Mouse (Mus musculus): ENCODE measurements around the gene Padi2. TPM values are rescaled to one million over a fixed set of nuclear protein-coding genes. Genes with fewer than 3 reads are reported as not detected.

Padi2 gene
- total RNA-seq, 2 experiments from 2014 or later, result 101 to 150 TPM

DNA sequence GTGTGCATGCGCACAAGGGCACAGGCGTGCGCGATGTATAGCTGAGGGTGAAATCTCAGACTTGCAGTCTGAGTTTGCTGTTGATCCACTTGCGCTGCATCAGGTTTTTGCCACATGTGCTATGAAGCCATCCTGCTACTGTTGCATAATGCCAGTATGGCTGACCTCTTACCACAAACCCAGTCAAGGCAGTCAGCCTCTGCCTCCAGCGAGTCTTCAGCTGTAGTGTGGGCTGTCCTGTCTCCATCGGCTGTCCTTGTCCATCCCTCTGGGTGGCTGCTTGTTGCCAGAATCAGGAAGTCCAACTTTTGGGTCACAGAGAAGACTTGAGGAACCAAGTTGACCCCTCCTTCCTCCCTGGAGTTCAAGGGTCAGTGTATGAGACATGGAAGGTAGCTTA lies 69.2 kb downstream of the Padi2 start:
- intact Hi-C loops (cut with DNase I; ENCODE audit: low total_unique reads), result no loop called here

DNA sequence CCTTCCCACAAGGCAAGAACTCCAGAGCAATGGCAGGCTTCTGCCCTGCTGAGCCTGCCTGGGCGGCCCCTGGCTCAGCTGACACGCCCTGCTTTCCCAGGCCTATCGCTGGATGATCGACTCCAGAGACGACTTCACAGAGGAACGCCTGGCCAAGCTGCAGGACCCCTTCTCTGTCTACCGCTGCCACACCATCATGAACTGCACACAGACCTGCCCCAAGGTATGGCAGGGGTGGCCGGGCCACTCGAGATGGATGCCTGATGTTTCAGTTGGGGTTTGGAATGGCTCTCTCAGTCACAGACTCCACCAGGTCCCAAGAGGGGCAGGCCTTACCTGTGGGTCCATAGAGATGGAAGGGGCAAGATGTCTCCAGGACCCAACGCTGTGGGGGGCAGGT lies 71.1 kb downstream of the Padi2 start:
- DNase-seq, result no peak
- intact Hi-C loops (cut with DNase I; ENCODE audit: low total_unique reads), result no loop called here

More for the DNA sequence above, 69.2 kb downstream of the Padi2 start:
- DNase-seq, result no peak

DNA sequence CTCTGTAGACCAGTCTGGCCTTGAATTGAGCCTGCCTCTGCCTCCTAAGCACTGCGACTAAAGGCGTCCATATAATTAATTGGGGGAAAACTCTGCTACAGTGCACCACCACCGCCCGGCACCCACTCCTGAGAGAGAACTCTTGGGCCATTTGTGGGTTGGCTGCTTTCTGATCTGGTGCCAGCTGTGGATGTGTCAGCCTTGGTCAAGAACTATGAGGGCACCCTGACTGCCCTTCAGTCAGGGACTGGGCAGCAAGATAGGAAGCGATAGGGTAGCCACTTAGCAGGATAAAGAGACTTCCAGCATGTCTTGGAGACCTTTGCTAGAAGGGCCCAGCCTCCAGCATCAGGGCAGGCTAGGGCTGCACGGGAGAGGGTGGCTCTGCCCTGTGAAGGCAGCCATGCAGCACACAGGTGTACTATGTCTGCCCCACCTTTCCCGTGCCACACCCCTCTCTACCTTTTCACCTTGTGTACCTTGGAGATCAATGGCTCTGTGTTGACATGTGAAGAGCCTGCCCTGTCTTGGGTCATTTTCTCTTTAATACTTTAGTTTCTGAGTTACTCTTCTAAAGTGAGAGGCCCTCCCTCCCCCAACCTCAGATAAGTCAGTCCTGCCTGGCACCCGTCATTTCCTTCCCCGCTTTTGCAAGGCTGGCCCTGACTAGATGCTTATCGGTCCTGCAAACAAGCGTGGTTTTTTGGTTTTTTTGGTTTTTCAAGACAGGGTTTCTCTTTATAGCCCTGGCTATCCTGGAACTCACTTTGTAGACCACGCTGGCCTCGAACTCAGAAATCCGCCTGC lies 71.9 kb downstream of the Padi2 start:
- intact Hi-C loops (cut with DNase I; ENCODE audit: low total_unique reads), result no loop called here
- no peak for DNase-seq

DNA sequence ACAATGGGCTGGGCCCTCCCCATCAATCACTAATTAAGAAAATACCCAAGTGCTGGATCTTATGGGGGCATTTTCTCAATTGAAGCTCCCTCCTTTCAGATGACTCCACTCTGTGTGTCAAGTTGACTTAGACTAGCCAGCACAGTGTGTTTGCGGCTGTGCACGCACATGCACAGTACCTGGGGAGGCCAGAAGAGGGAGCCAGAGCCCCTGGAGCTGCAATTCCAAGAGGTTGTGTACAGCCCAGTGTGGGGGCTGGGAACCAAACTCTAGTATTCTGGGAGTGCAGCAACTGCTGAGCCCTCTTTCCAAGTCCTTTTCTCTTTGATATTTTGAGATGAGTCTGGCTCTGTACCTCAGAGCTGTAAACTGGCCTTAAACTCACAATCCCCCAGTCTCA lies 75.5 kb downstream of the Padi2 start:
- no peak for DNase-seq
- intact Hi-C loops (cut with DNase I; ENCODE audit: low total_unique reads), result no loop called here

DNA sequence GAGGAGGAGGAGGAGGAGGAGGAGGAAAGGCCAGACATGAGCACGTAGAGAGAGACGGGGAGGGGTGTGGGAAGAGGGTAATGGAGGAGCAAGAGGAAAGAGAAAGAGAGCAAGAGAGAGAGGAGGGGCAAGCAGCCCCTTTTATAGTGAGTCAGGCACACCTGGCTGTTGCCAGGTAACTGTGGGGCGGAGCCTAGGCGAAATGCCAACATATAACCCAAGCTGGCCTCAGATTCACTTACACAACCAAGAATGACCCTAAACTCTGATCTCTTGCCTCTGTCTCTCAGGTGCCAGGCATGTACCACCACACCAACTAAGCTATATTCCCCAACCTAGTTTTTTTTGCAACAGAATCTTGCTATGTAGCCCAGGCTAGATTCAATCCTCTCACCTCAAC lies 76.7 kb downstream of the Padi2 start:
- DNase-seq, result no peak
- intact Hi-C loops (cut with DNase I; ENCODE audit: low total_unique reads), result no loop called here

DNA sequence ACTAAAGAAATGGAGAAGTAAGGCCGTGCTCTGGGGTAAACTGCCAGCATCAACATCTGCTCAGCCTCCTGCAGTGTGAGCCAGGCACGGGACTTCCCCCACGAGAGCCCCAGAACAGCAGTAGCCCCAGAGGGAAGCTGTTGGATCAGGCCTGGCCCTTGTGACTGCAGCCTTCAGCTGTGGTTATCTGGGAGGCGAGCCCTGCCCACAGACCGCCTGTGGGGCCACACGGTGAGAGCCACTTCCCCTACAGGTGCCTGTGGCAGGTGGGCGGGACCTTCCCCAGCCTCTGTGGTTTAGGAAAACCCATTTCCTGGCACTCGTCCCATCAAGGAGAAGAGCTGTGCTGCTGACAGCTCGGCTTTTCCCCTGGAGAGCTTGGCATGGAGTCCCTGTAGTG lies 77.3 kb downstream of the Padi2 start:
- peak; percentile 65 for DNase-seq
- intact Hi-C loops (cut with DNase I; ENCODE audit: low total_unique reads), result no loop called here

DNA sequence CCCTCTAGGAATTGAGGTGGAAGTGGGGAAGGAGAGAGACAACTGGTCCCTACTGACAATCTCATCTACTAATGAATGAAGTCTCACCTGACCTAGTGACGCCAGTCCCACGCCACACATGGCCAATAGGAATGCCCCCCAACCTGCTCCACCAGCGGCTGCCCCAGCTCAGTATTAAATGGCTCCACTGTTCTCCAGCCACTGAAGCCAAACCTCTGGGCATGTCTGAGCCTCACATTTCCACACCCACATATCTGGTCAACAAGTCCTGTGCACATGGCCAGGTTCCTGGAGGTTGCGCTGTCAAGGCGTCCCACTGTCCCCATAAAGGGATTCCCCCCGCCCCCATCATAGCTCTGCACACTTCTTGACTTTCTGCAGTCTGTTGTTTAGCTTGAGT lies 78.4 kb downstream of the Padi2 start:
- no peak for DNase-seq
- intact Hi-C loops (cut with DNase I; ENCODE audit: low total_unique reads), result no loop called here

DNA sequence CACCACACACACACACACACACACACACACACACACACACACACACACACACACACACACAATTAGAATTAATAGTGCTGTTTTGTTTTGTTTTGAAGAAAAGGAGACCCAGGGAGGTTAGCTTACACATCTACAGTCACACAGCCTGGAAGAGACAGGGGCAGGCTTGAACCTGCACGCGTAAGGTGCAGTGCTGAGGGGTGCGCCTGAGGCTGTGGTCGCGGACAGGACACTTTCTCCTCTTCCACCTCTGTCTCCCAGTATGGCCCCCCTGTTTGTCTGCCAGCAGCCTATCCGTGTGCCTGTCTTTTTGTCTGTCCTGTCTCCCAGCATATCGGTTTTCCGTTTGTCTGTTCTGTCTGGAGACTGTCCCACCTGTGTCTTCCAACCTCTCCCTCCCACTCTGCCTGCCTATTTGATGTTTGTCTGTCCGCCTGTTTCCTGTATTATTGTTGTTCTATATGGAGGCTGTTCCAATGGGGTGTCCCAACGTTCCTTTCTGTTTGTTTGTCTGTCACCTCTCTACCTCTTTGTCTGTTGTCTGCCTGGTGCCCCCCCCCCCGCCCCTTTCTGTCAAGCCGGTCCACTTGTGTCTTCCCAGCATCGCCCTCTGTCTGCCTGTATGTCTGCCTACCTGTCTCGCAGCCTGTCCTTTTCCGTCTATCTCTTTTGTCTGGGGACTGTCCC lies 80.0 kb downstream of the Padi2 start:
- intact Hi-C loops (cut with DNase I; ENCODE audit: low total_unique reads), result no loop called here
- DNase-seq, result no peak

DNA sequence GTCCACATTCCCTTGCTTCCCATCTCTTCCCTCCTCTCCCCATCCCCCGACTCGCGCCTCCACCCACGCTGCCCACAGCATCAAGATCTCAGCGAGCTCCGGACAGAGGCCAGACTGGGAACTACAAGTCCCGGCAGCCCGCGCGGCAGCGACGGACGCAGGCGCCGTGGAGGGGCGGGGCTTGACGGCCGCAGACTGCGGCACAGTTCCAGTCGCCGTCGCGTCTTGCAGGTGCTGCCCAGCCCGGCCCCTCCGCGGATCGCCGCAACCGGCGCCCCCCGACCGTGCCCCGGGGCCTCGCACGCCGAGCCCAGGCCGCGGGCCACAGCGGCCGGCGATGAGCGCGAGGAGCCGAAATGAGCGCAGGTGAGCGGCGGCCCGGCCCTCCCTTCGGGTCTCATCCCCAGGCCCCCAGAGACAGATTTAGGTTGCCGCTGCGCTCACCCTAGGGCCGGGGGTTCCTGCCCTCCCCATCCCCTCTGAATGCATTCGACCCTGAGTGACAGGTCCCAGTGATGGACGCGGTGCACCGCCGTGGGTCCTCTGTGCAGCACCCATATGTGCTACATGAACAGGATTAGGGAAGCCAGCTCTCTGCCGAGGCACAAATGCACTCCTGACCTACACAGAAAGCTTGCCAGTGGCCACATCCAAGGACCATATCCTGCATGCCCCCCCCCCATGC lies 80.7 kb downstream of the Padi2 start, which contains the start of gene Atp13a2:
Gene Atp13a2, plus strand, starts transcription at position 163 of the 685 bp plus-strand sequence.
- intact Hi-C loops (cut with DNase I; ENCODE audit: low total_unique reads), result no loop called here
- DNase-seq, result peak; percentile 92

DNA sequence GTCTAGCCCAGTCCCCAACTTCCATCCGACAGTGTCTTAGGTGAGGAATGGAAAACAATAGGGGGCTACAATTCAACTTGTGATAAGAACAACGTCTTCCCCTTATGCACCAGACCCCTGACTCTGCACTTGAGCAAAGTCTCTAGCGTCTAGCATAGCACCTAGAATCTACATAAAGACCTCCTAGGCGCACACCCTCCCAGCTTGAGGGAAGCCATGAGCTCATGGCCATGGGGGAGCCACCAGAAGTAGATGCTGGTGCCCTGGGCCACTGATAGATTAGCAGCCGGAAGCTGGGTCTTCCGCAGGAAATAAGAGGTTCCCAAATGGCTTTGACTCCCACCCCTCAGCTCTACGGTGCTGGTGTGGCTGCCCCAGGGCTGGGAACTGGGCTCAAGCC lies 81.3 kb downstream of the Padi2 start:
- no peak for DNase-seq
- intact Hi-C loops (cut with DNase I; ENCODE audit: low total_unique reads), result no loop called here

DNA sequence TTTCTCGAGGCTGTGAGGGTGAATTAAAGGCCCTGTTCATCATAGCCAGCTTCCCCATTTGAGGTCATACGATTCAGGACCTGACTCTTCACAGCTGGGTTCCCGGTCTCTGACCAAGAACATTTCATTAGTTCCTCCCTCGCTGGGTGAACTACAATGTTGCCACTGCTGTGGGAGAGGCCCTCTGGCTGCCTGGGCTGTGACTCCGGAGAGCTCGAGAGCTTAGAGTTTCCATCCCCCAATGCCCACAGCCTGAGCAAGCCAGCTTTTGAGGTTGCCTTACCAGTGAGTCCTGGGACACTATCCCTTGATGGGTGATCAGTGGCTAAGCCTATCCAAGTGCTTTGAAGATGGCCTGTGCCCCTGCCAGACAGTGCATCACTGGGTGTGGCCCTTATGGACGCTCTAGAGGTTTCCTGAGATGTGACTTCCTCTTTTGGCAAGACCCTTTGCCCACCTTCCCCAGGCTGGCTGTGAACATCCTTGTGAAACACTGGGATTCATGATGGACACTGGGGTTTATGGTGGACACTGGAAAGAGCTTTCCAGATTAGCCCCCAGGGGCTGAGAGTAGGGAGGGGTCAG lies 82.7 kb downstream of the Padi2 start:
- DNase-seq, result no peak
- intact Hi-C loops (cut with DNase I; ENCODE audit: low total_unique reads), result no loop called here

DNA sequence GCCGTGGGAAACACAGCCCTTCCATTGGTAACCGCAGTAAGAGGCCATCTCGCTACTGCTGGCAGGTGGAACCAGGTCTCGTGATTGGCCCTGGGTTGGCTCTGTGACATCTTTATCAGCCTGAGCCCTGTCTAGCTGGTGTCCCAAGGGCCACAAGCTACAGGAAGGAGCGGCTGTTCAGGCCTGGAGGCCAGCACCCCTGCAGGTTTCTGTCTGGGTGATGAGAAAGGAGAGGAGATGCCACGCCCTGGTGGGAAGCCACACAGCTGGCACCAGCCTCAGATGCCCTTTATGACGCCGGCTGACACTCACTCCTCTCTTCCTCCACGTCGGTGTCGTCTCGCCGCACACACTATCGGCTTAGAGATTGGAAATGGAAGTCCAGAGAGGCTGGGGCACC lies 83.3 kb downstream of the Padi2 start:
- intact Hi-C loops (cut with DNase I; ENCODE audit: low total_unique reads), result no loop called here
- no peak for DNase-seq

DNA sequence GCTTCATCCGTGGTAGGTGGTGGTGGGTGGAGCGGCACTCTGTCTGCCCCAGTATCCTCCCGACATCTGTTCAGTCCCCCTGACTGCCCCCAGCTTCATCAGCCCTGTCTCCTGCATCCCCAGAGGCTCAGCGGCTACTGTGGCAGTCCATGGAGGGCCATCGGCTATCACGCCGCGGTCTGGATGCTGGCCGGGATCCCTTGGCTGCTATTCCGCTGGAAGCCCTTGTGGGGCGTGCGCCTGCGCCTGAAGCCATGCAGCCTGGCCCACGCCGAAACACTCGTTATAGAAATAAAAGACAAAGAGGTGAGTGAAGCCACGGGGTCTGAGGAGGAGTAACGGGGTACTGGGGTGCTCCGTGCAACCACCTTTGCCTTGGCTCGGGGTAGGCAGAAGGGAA lies 86.1 kb downstream of the Padi2 start:
- intact Hi-C loops (cut with DNase I; ENCODE audit: low total_unique reads), result no loop called here
- DNase-seq, result no peak

DNA sequence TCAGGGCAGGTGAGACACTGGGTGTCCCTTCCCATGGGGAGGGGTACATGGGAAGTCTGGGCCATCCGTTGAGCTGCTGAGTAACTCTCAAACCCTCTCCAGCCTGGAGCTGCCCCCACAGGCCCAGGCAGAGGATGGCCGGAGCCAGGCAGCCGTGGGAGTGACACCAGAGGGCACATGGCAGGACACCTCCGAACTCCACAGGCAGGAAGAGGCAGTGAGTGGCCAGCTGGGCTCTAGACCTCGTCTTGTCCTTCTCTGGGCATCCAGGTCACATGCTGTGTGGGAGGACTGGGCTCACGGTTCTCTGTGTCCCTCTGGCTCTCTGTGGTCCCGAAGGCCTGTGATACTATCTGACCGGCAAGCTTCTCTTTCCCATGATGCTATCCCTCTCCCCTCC lies 87.7 kb downstream of the Padi2 start:
- intact Hi-C loops (cut with DNase I; ENCODE audit: low total_unique reads), result no loop called here
- no peak for DNase-seq

DNA sequence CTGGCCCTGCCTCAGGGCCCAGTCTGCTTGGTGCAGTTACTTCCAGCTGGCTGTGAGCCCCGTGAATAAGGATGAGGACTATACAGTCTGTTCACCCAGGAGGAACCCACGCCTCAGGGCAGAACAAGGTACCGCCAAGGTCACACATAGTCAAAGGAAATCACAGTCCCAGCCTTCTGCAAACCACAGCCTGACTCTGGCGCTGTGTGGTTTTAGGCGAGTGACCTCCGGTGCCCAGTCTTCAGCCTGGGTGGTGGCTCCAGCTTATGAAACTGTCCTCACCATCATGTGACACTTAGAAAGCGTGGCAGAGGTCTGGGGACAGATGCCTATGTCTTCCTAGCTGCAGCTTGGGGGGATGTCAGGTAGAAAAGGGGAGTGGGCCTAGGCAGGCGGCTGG lies 89.7 kb downstream of the Padi2 start:
- DNase-seq, result no peak
- intact Hi-C loops (cut with DNase I; ENCODE audit: low total_unique reads), result no loop called here

DNA sequence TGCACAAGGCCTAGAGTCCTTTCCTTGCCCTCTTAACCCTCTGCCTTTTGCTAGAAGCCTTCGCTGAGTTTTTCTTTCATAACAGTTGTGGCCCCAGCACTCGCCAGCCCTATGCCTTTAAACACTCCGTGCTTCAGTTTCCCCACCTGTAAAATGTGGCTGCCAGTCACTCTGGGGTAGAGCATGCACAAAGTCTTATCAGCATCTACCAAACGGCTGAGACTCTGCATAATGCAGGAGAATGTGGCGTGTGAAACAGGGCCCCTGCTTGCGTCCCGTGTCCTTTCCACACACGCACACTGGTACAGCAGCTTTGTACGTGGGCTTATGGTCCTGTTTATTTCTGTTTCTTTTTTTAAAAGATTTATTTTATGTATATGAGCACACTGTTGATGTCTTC lies 90.7 kb downstream of the Padi2 start:
- intact Hi-C loops (cut with DNase I; ENCODE audit: low total_unique reads), result no loop called here
- no peak for DNase-seq

Measured in gastrocnemius, postnatal 14 days (tissue).